ENCODE assay signal across 10 mouse cellular contexts in genomic region chr9:78488021-78488420, GRCm38 (mm10). TPM values are rescaled to one million over a fixed set of nuclear protein-coding genes. Genes with fewer than 3 reads are reported as not detected.
"Had no signal": no experiment of that assay in that cellular context is flagged by ENCODE, and none has a peak within 500 bp of the region (broad histone marks: within the 10 kb centered on the region; RNA-seq: fewer than 3 reads in every experiment).

No protein-coding gene starts in this region.

RNA-seq across cellular contexts. Expression of gene Gm17324, which starts 39.4 kb away (rescaled TPM):
- total RNA-seq: gastrocnemius, adult 18-20 months; gastrocnemius, adult 8-10 months; gastrocnemius, postnatal 14 days; gastrocnemius, postnatal 36 days; heart, adult 18-20 months; heart, adult 8-10 months; heart, postnatal 10 days; heart, postnatal 25 days; heart, postnatal 4 days had no signal
- polyA plus RNA-seq: large intestine, adult 2 months had no signal
